Mouse (Mus musculus) stomach, postnatal 0 days (tissue): ENCODE measurements around the gene Scaf1.

Source experiments
- CTCF ChIP-seq: IDR thresholded peaks from 2 replicates; pipeline ENCODE4 v1.5.1; 2016; ENCODE audit warnings: antibody characterized with exemption, low read depth, mild to moderate bottlenecking, moderate library complexity
- EP300 ChIP-seq: optimal IDR thresholded peaks from 2 replicates; pipeline ENCODE3; 2016; ENCODE audit warnings: antibody characterized with exemption

- TF ChIP-seq EP300 (no peak), CTCF (no peak)
Measured at GRCm38 (mm10) chr7:45028351-45028750, 12.2 kb upstream of the Scaf1 start.
